Mouse (Mus musculus) hindbrain, embryonic 10.5 days (tissue): ENCODE data around the gene Fam92b. TPM values are rescaled to one million over a fixed set of nuclear protein-coding genes. Genes with fewer than 3 reads are reported as not detected.

Experiments used
- DNase-seq: peaks from one replicate; pipeline ENCODE4 v3.0.0-alpha.2; 2017; ENCODE audit warnings: low spot score
- H3K27ac ChIP-seq: fragments of 300-500 bp; sonication (generic); 2 replicates; pipeline ENCODE4 v1.5.1; 2016; ENCODE audit warnings: mild to moderate bottlenecking, moderate library complexity
- H3K27me3 ChIP-seq: fragments of 300-500 bp; sonication (generic); 2 replicates; pipeline ENCODE4 v1.6.1; 2016; ENCODE audit warnings: mild to moderate bottlenecking; ENCODE audit not compliant: poor library complexity, insufficient read depth, severe bottlenecking
- H3K36me3 ChIP-seq: fragments of 300-500 bp; sonication (generic); 2 replicates; pipeline ENCODE4 v1.6.1; 2016; ENCODE audit warnings: mild to moderate bottlenecking, moderate library complexity
- H3K4me1 ChIP-seq: fragments of 300-500 bp; sonication (generic); replicated peaks from 2 replicates; pipeline ENCODE4 v1.6.1; 2016; ENCODE audit warnings: mild to moderate bottlenecking
- H3K4me3 ChIP-seq: fragments of 300-500 bp; sonication (generic); 2 replicates; pipeline ENCODE4 v1.5.1; 2016; ENCODE audit warnings: mild to moderate bottlenecking, moderate library complexity
- H3K9me3 ChIP-seq: fragments of 300-500 bp; sonication (generic); 2 replicates; pipeline ENCODE4 v1.6.1; 2016; ENCODE audit warnings: mild to moderate bottlenecking, moderate library complexity
- WGBS: fragments of 180-500 bp; shearing (Covaris S2); methylation state at CpG from one replicate; pipeline ENCODE4 v1.1.7; 2016; 5-methylcytosine and 5-hydroxymethylcytosine counted together
- polyA plus RNA-seq: library from polyadenylated mRNA; unstranded; fragments of >200 nt; fragmentation: Nextera tagmentation; extraction: Ambion mirVana; gene quantifications from 2 replicates; pipeline ENCODE4 v1.2.1, GENCODE M21; 2016

Fam92b gene
- 0.95 and 4.1 TPM in 2 replicates for polyA plus RNA-seq

GRCm38 (mm10) chr8:120177318-120178123 lies at the start of gene Fam92b:
Gene Fam92b, minus strand, starts transcription at chr8:120177466.
- DNase-seq, result peak; percentile 91

GRCm38 (mm10) chr8:120225421-120226151 lies 48.3 kb upstream of the Fam92b start:
- WGBS, result 35% methylated on average over 10 of the region's 10 CpGs

More at GRCm38 (mm10) chr8:120177318-120178123, at the start of gene Fam92b:
- peaks cover 75% of the 10 kb centered on the region for H3K4me1 ChIP-seq
- H3K27me3 ChIP-seq, result peaks cover 72% of the 10 kb centered on the region
- peak within 1 kb of the TSS; percentile 46 for H3K4me3 ChIP-seq
- peak within 1 kb of the TSS; percentile 87 for H3K27ac ChIP-seq
- no peaks in the 10 kb centered on the region for H3K36me3 ChIP-seq
- H3K9me3 ChIP-seq, result no peaks in the 10 kb centered on the region
- under 1% methylated on average over 26 of the region's 26 CpGs for WGBS

GRCm38 (mm10) chr8:120224521-120225420 lies 47.5 kb upstream of the Fam92b start:
- no peak for DNase-seq
- WGBS, result 47% methylated on average over 11 of the region's 11 CpGs
- H3K27me3 ChIP-seq, result peaks cover 65% of the 10 kb centered on the region
- no peaks in the 10 kb centered on the region for H3K9me3 ChIP-seq
- no peak overlapping the region for H3K4me3 ChIP-seq
- H3K36me3 ChIP-seq, result no peaks in the 10 kb centered on the region
- H3K4me1 ChIP-seq, result peaks cover 83% of the 10 kb centered on the region
- peak overlapping the region; percentile 78 for H3K27ac ChIP-seq

More at GRCm38 (mm10) chr8:120225421-120226151, 48.3 kb upstream of the Fam92b start:
- Histone ChIP-seq H3K9me3 (no peaks in the 10 kb centered on the region), H3K36me3 (no peaks in the 10 kb centered on the region), H3K27ac (peak overlapping the region; percentile 78), H3K4me1 (peaks cover 85% of the 10 kb centered on the region), H3K27me3 (peaks cover 73% of the 10 kb centered on the region), H3K4me3 (peak overlapping the region; percentile 1; the same call in 1 of the 2 replicates)
- peak; percentile 54 for DNase-seq

- WGBS, result 71% methylated on average over 11 of the region's 11 CpGs
- no peak for DNase-seq
- Histone ChIP-seq H3K4me1 (peaks cover 74% of the 10 kb centered on the region), H3K36me3 (no peaks in the 10 kb centered on the region), H3K4me3 (no peak overlapping the region), H3K27ac (peak overlapping the region; percentile 60), H3K9me3 (no peaks in the 10 kb centered on the region), H3K27me3 (peaks cover 48% of the 10 kb centered on the region)
Measured at GRCm38 (mm10) chr8:120222548-120222947, 45.3 kb upstream of the Fam92b start.

- Histone ChIP-seq H3K4me3 (peak overlapping the region; percentile 9; the same call in 1 of the 2 replicates), H3K36me3 (no peaks in the 10 kb centered on the region), H3K9me3 (no peaks in the 10 kb centered on the region), H3K27ac (peak overlapping the region; percentile 78), H3K27me3 (peaks cover 16% of the 10 kb centered on the region), H3K4me1 (peaks cover 66% of the 10 kb centered on the region)
- DNase-seq, result peak; percentile 69
- WGBS, result 17% methylated on average over 13 of the region's 13 CpGs
Measured at GRCm38 (mm10) chr8:120216855-120217830, 39.9 kb upstream of the Fam92b start.

GRCm38 (mm10) chr8:120215416-120216141 lies 38.3 kb upstream of the Fam92b start:
- Histone ChIP-seq H3K27ac (peak overlapping the region; percentile 73), H3K27me3 (no peaks in the 10 kb centered on the region; the same call in 1 of the 2 replicates), H3K4me3 (no peak overlapping the region), H3K9me3 (no peaks in the 10 kb centered on the region), H3K4me1 (peaks cover 73% of the 10 kb centered on the region), H3K36me3 (no peaks in the 10 kb centered on the region)
- WGBS, result 49% methylated on average over 7 of the region's 7 CpGs
- DNase-seq, result peak; percentile 49

- Histone ChIP-seq H3K9me3 (no peaks in the 10 kb centered on the region), H3K27ac (peak overlapping the region; percentile 50), H3K36me3 (no peaks in the 10 kb centered on the region), H3K4me3 (no peak overlapping the region), H3K27me3 (peaks cover 7% of the 10 kb centered on the region), H3K4me1 (peaks cover 77% of the 10 kb centered on the region)
- no peak for DNase-seq
- 71% methylated on average over 5 of the region's 5 CpGs for WGBS
Measured at GRCm38 (mm10) chr8:120213939-120214338, 36.7 kb upstream of the Fam92b start.

GRCm38 (mm10) chr8:120213229-120213628 lies 36.0 kb upstream of the Fam92b start:
- Histone ChIP-seq H3K27ac (peak overlapping the region; percentile 29; the same call in 1 of the 2 replicates), H3K9me3 (no peaks in the 10 kb centered on the region), H3K27me3 (peaks cover 7% of the 10 kb centered on the region), H3K4me3 (no peak overlapping the region), H3K36me3 (no peaks in the 10 kb centered on the region), H3K4me1 (peaks cover 76% of the 10 kb centered on the region)
- DNase-seq, result no peak
- WGBS, result 92% methylated on average over 3 of the region's 3 CpGs

- no peaks in the 10 kb centered on the region for H3K9me3 ChIP-seq
- 0 out of 2 replicates have a peak overlapping the region, but pooled peaks have one; percentile 47 for H3K27ac ChIP-seq
- WGBS, result 86% methylated on average over 7 of the region's 7 CpGs
- peaks cover 7% of the 10 kb centered on the region for H3K27me3 ChIP-seq
- H3K4me1 ChIP-seq, result peaks cover 76% of the 10 kb centered on the region
- no peak for DNase-seq
- H3K4me3 ChIP-seq, result no peak overlapping the region
- H3K36me3 ChIP-seq, result no peaks in the 10 kb centered on the region
Measured at GRCm38 (mm10) chr8:120212596-120212995, 35.3 kb upstream of the Fam92b start.

- Histone ChIP-seq H3K9me3 (no peaks in the 10 kb centered on the region), H3K4me1 (peaks cover 65% of the 10 kb centered on the region), H3K36me3 (no peaks in the 10 kb centered on the region), H3K27me3 (peaks cover 7% of the 10 kb centered on the region), H3K4me3 (no peak overlapping the region), H3K27ac (peak overlapping the region; percentile 71)
- peak; percentile 59 for DNase-seq
- WGBS, result 8% methylated on average over 4 of the region's 4 CpGs
Measured at GRCm38 (mm10) chr8:120211345-120211744, 34.1 kb upstream of the Fam92b start.

GRCm38 (mm10) chr8:120208113-120208512 lies 30.8 kb upstream of the Fam92b start:
- no peaks in the 10 kb centered on the region for H3K36me3 ChIP-seq
- 80% methylated on average over 11 of the region's 11 CpGs for WGBS
- peaks cover 46% of the 10 kb centered on the region for H3K4me1 ChIP-seq
- H3K9me3 ChIP-seq, result no peaks in the 10 kb centered on the region
- H3K4me3 ChIP-seq, result no peak overlapping the region
- H3K27ac ChIP-seq, result peak overlapping the region; percentile 23; the same call in 1 of the 2 replicates
- no peak for DNase-seq
- peaks cover 21% of the 10 kb centered on the region for H3K27me3 ChIP-seq
